Mouse (Mus musculus): ENCODE measurements around the gene Hoxa7. TPM values are rescaled to one million over a fixed set of nuclear protein-coding genes. Genes with fewer than 3 reads are reported as not detected.

Hoxa7 gene
- polyA plus RNA-seq, 1 experiment from 2014 or later, result 25.2 TPM

- H3K9me3 ChIP-seq (ENCODE audit: control insufficient read depth, low read length), result no peaks in the 10 kb centered on the region
- H3K27me3 ChIP-seq (ENCODE audit: control insufficient read depth, insufficient read depth, low read length), result peaks cover 96% of the 10 kb centered on the region
- no peak for DNase-seq (ENCODE audit: low spot score)
- no peak for ATAC-seq (ENCODE audit: low FRiP score)
- H3K4me2 ChIP-seq (replicated peaks), result no peak overlapping the region
- H3K27ac ChIP-seq, result no peak overlapping the region
- no peak overlapping the region for H3K9ac ChIP-seq
- WGBS, result under 1% methylated on average over 18 of the region's 18 CpGs
- no peaks in the 10 kb centered on the region for H3K36me3 ChIP-seq (replicated peaks; ENCODE audit: control insufficient read depth, insufficient read depth)
- no peaks in the 10 kb centered on the region for H3K4me1 ChIP-seq (replicated peaks; ENCODE audit: control insufficient read depth, insufficient read depth, low read length)
- no peak overlapping the region for H3K4me3 ChIP-seq (replicated peaks; ENCODE audit: low read length)
These were observed 43.8 kb upstream of the Hoxa7 start for GRCm38 (mm10) chr6:52265306-52265912.

- Histone ChIP-seq H3K9ac (no peak overlapping the region), H3K4me2 (replicated peaks) (no peak overlapping the region), H3K4me1 (replicated peaks; ENCODE audit: control insufficient read depth, insufficient read depth, low read length) (no peaks in the 10 kb centered on the region; the same call in 1 of the 2 replicates), H3K27ac (no peak overlapping the region), H3K4me3 (replicated peaks; ENCODE audit: low read length) (no peak overlapping the region), H3K27me3 (ENCODE audit: control insufficient read depth, insufficient read depth, low read length) (peaks cover 92% of the 10 kb centered on the region), H3K9me3 (ENCODE audit: control insufficient read depth, low read length) (no peaks in the 10 kb centered on the region), H3K36me3 (replicated peaks; ENCODE audit: control insufficient read depth, insufficient read depth) (no peaks in the 10 kb centered on the region)
- WGBS, result 2% methylated on average over 5 of the region's 5 CpGs
- no peak for ATAC-seq (ENCODE audit: low FRiP score)
- no peak for DNase-seq (ENCODE audit: low spot score)
These were observed 42.6 kb upstream of the Hoxa7 start for GRCm38 (mm10) chr6:52264106-52264790.

- Histone ChIP-seq H3K9me3 (ENCODE audit: control insufficient read depth, low read length) (no peaks in the 10 kb centered on the region), H3K4me2 (replicated peaks) (no peak overlapping the region), H3K27ac (no peak overlapping the region), H3K27me3 (ENCODE audit: control insufficient read depth, insufficient read depth, low read length) (peaks cover 92% of the 10 kb centered on the region), H3K4me3 (replicated peaks; ENCODE audit: low read length) (no peak overlapping the region), H3K9ac (no peak overlapping the region), H3K4me1 (replicated peaks; ENCODE audit: control insufficient read depth, insufficient read depth, low read length) (no peaks in the 10 kb centered on the region; the same call in 1 of the 2 replicates), H3K36me3 (replicated peaks; ENCODE audit: control insufficient read depth, insufficient read depth) (no peaks in the 10 kb centered on the region)
- ATAC-seq (ENCODE audit: low FRiP score) (no peak), DNase-seq (ENCODE audit: low spot score) (no peak)
- WGBS, result 2% methylated on average over 6 of the region's 6 CpGs
These were observed 41.6 kb upstream of the Hoxa7 start for GRCm38 (mm10) chr6:52263321-52263585.

DNA sequence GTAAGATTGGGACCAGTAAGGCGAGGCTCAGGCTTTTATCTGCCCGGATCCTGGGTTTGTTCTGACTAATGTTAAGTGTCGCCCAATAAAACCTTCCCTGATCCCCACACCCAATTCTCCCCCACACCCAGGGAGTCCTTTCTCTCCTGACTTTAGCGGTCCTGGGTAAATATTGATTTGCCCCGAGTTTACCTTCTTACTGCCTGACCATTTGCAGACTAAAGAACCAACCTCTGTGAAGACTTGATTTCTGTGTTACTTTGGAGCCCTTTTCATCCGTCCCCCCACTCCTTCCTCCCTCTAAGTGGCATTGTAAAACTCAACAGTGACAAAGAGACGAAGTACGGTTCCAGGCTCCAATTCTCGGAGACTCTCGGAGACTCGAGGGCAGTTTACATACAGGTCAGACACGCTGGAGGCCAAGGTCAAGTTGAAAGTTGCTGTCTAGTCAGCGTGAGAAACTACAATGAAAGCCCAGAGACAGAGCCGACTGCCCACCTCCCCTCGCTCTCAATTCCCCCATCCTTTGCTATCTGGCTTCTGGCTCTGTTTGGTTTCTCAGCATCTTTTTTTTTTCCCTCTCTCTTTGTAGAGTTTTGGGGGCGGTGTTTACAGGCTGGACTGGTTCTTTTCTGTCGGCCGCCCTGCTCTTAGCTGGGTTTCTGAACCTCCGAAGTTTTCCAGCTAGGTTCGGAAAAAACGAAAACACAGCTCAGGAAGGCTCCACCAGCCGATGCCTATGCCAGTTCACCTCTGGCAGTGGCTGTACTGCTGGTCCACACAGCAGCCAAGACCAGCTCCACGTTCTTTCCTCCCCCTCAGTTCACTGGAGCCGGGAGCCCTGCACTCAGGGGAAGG, 41.0 kb upstream of the Hoxa7 start:
- DNase-seq (ENCODE audit: low spot score) (no peak), ATAC-seq (ENCODE audit: low FRiP score) (no peak)
- no peak overlapping the region for H3K9ac ChIP-seq
- H3K27ac ChIP-seq, result no peak overlapping the region
- H3K4me3 ChIP-seq (replicated peaks; ENCODE audit: low read length), result no peak overlapping the region
- no peaks in the 10 kb centered on the region for H3K36me3 ChIP-seq (replicated peaks; ENCODE audit: control insufficient read depth, insufficient read depth)
- H3K4me1 ChIP-seq (replicated peaks; ENCODE audit: control insufficient read depth, insufficient read depth, low read length), result no peaks in the 10 kb centered on the region; the same call in 1 of the 2 replicates
- no peak overlapping the region for H3K4me2 ChIP-seq (replicated peaks)
- WGBS, result 3% methylated on average over 24 of the region's 24 CpGs
- H3K9me3 ChIP-seq (ENCODE audit: control insufficient read depth, low read length), result no peaks in the 10 kb centered on the region
- peaks cover 92% of the 10 kb centered on the region for H3K27me3 ChIP-seq (ENCODE audit: control insufficient read depth, insufficient read depth, low read length)

- H3K27me3 ChIP-seq (ENCODE audit: control insufficient read depth, insufficient read depth, low read length), result peaks cover 92% of the 10 kb centered on the region
- no peak for DNase-seq (ENCODE audit: low spot score)
- WGBS, result 4% methylated on average over 9 of the region's 9 CpGs
These were observed 40.3 kb upstream of the Hoxa7 start for GRCm38 (mm10) chr6:52261751-52262462.

GRCm38 (mm10) chr6:52260654-52261575, 39.3 kb upstream of the Hoxa7 start, which contains the start of gene Hoxa13:
Gene Hoxa13, minus strand, starts transcription at chr6:52260880.
- H3K4me1 ChIP-seq (replicated peaks; ENCODE audit: control insufficient read depth, insufficient read depth, low read length), result no peaks in the 10 kb centered on the region; the same call in 1 of the 2 replicates
- ATAC-seq (ENCODE audit: low FRiP score) (no peak), DNase-seq (ENCODE audit: low spot score) (no peak)
- H3K4me3 ChIP-seq (replicated peaks; ENCODE audit: low read length), result peak within 1 kb of the TSS; percentile 13
- H3K9ac ChIP-seq, result no peak within 1 kb of the TSS
- H3K27me3 ChIP-seq (ENCODE audit: control insufficient read depth, insufficient read depth, low read length), result peaks cover 92% of the 10 kb centered on the region
- no peaks in the 10 kb centered on the region for H3K36me3 ChIP-seq (replicated peaks; ENCODE audit: control insufficient read depth, insufficient read depth)
- 0% methylated on average over 31 of the region's 72 CpGs for whole genome bisulfite sequencing
- H3K9me3 ChIP-seq (ENCODE audit: control insufficient read depth, low read length), result no peaks in the 10 kb centered on the region
- H3K4me2 ChIP-seq (replicated peaks), result peak within 1 kb of the TSS; percentile 33
- no peak within 1 kb of the TSS for H3K27ac ChIP-seq

More at GRCm38 (mm10) chr6:52261751-52262462, 40.3 kb upstream of the Hoxa7 start:
- Histone ChIP-seq H3K9ac (no peak overlapping the region), H3K4me3 (replicated peaks; ENCODE audit: low read length) (no peak overlapping the region), H3K9me3 (ENCODE audit: control insufficient read depth, low read length) (no peaks in the 10 kb centered on the region), H3K4me1 (replicated peaks; ENCODE audit: control insufficient read depth, insufficient read depth, low read length) (no peaks in the 10 kb centered on the region; the same call in 1 of the 2 replicates), H3K4me2 (replicated peaks) (no peak overlapping the region), H3K27ac (no peak overlapping the region), H3K36me3 (replicated peaks; ENCODE audit: control insufficient read depth, insufficient read depth) (no peaks in the 10 kb centered on the region)
- no peak for ATAC-seq (ENCODE audit: low FRiP score)

DNA sequence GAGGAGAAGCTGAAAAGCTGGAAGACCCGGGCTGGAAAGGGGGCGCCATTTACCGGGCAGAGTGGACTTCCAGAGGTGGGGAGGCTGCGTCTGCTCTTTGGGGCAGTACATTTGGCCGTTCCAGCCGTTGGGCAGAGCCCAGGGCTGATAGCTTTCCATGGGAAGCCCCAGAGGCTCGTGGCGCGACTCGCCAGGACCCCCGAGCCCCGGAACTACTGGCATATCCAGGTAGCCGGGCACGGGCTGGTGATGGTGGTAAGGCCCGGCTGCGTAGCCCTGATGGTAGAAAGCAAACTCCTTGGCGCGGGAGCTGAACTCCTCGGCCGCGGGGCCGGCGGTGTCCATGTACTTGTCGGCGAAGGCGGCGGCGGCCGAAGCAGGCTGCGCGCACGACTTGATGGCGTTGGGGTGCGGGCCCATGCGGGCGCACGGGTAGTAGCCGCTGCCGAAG, 38.2 kb upstream of the Hoxa7 start:
- Histone ChIP-seq H3K36me3 (replicated peaks; ENCODE audit: control insufficient read depth, insufficient read depth) (no peaks in the 10 kb centered on the region), H3K27me3 (ENCODE audit: control insufficient read depth, insufficient read depth, low read length) (peaks cover 91% of the 10 kb centered on the region), H3K9me3 (ENCODE audit: control insufficient read depth, low read length) (no peaks in the 10 kb centered on the region), H3K4me2 (replicated peaks) (peak overlapping the region; percentile 33; the same call in 1 of the 2 replicates), H3K4me3 (replicated peaks; ENCODE audit: low read length) (no peak overlapping the region), H3K9ac (no peak overlapping the region), H3K4me1 (replicated peaks; ENCODE audit: control insufficient read depth, insufficient read depth, low read length) (no peaks in the 10 kb centered on the region; the same call in 1 of the 2 replicates), H3K27ac (no peak overlapping the region)
- no peak for ATAC-seq (ENCODE audit: low FRiP score)
- under 1% methylated on average over 39 of the region's 39 CpGs for WGBS
- DNase-seq (ENCODE audit: low spot score), result no peak

GRCm38 (mm10) chr6:52259081-52259790, 37.6 kb upstream of the Hoxa7 start:
- H3K36me3 ChIP-seq (replicated peaks; ENCODE audit: control insufficient read depth, insufficient read depth), result no peaks in the 10 kb centered on the region
- H3K9ac ChIP-seq, result no peak overlapping the region
- H3K4me2 ChIP-seq (replicated peaks), result no peak overlapping the region
- ATAC-seq (ENCODE audit: low FRiP score) (no peak), DNase-seq (ENCODE audit: low spot score) (no peak)
- no peak overlapping the region for H3K4me3 ChIP-seq (replicated peaks; ENCODE audit: low read length)
- 1% methylated on average over 24 of the region's 25 CpGs for WGBS
- H3K27ac ChIP-seq, result no peak overlapping the region
- no peaks in the 10 kb centered on the region; the same call in 1 of the 2 replicates for H3K4me1 ChIP-seq (replicated peaks; ENCODE audit: control insufficient read depth, insufficient read depth, low read length)
- H3K9me3 ChIP-seq (ENCODE audit: control insufficient read depth, low read length), result no peaks in the 10 kb centered on the region
- H3K27me3 ChIP-seq (ENCODE audit: control insufficient read depth, insufficient read depth, low read length), result peaks cover 90% of the 10 kb centered on the region
